Mouse (Mus musculus): ENCODE results near the gene Banp. TPM values are rescaled to one million over a fixed set of nuclear protein-coding genes. Genes with fewer than 3 reads are reported as not detected.

Banp gene
- polyA plus RNA-seq, 1 experiment from 2014 or later = 45.2 TPM

DNA sequence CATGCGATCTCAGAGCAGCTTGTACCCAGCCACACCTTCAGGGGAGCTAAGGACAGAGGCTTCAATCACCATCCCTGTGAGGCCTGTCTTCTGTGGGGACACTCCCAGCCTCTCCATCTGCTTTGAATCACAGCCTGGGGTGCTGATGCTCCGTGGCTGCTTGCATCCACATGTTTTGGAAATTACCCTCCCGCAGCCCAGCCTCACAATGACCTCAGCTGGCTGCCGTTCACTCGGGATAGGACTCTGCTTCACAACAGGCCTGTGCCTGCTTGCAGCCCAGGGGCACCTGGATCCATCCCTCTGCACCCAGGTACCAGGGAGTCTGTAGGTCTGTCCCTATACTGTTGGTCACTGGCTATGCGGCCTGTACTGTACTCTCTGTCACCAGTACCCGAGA, 114.8 kb downstream of the Banp start:
- ChIA-PET CTCF (no interaction called here), POLR2A (no interaction called here)
- in situ Hi-C loops (cut with MboI; ENCODE audit: low pct_unique_long_range_greater_than_20kb) = no loop called here
- TF ChIP-seq CTCF (IDR thresholded peaks at IDR 0.05) = no peak
- DNase-seq (ENCODE audit: low read depth, low spot score) (no peak), ATAC-seq (no peak)
- H3K27me3 ChIP-seq = no peaks in the 10 kb centered on the region

- no peaks in the 10 kb centered on the region for H3K27me3 ChIP-seq
- POLR2A ChIA-PET = interaction anchor here (0.5 kb wide), 1 partner anchor 38 kb away, joined by 3 read pairs; no protein-coding TSS in a partner anchor
- in situ Hi-C loops (cut with MboI; ENCODE audit: low pct_unique_long_range_greater_than_20kb) = no loop called here
- CTCF ChIA-PET = interaction anchor here (1.3 kb wide), 1 partner anchor 8 kb away, joined by 4 read pairs; no protein-coding TSS in a partner anchor
- DNase-seq (ENCODE audit: low read depth, low spot score) (no peak), ATAC-seq (no peak)
- no peak for TF ChIP-seq CTCF (IDR thresholded peaks at IDR 0.05)
Observed at GRCm38 (mm10) chr8:122067783-122068505, 118.4 kb downstream of the Banp start.

- no peak for DNase-seq (ENCODE audit: low read depth, low spot score)
- POLR2A ChIA-PET = no interaction called here
- TF ChIP-seq CTCF (IDR thresholded peaks at IDR 0.05) = no peak
- CTCF ChIA-PET = interaction anchor here (1.3 kb wide), 1 partner anchor 9 kb away, joined by 4 read pairs; no protein-coding TSS in a partner anchor
- in situ Hi-C loops (cut with MboI; ENCODE audit: low pct_unique_long_range_greater_than_20kb) = no loop called here
- no peaks in the 10 kb centered on the region for H3K27me3 ChIP-seq
- ATAC-seq = no peak
Observed at GRCm38 (mm10) chr8:122068609-122069008, 119.1 kb downstream of the Banp start.

GRCm38 (mm10) chr8:122069281-122069680, 119.7 kb downstream of the Banp start:
- ATAC-seq (no peak), DNase-seq (ENCODE audit: low read depth, low spot score) (no peak)
- POLR2A ChIA-PET = no interaction called here
- in situ Hi-C loops (cut with MboI; ENCODE audit: low pct_unique_long_range_greater_than_20kb) = no loop called here
- TF ChIP-seq CTCF (IDR thresholded peaks at IDR 0.05) = no peak
- H3K27me3 ChIP-seq = no peaks in the 10 kb centered on the region
- CTCF ChIA-PET = no interaction called here

DNA sequence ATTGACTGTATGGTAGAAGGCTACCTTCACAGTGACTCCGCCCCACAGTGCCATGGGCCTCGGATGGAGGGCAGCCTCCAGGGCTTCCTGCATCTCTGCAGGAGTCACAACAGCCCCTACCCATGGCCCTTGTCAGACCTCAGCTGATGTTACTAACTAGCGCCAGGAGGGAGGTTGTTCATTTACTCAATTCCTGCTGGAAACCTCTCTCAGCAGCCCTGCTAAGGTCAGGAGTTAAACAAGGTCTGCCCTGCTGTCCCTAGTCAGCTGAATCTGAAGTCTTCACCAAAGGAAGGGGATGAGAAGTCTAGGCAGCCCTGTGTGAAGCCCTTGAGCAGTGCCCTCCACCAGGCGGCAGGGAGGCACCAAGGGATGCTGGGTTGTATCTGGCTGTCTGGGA, 121.6 kb downstream of the Banp start:
- ATAC-seq = no peak
- in situ Hi-C loops (cut with MboI; ENCODE audit: low pct_unique_long_range_greater_than_20kb) = no loop called here
- no peak for TF ChIP-seq CTCF (IDR thresholded peaks at IDR 0.05)

GRCm38 (mm10) chr8:122073964-122074363, 124.4 kb downstream of the Banp start:
- H3K27me3 ChIP-seq = no peaks in the 10 kb centered on the region
- ChIA-PET CTCF (interaction anchor here (1.1 kb wide), 1 partner anchor 13 kb away, joined by 3 read pairs; no protein-coding TSS in a partner anchor), POLR2A (interaction anchor here (0.8 kb wide), 1 partner anchor 13 kb away, joined by 3 read pairs; no protein-coding TSS in a partner anchor)
- in situ Hi-C loops (cut with MboI; ENCODE audit: low pct_unique_long_range_greater_than_20kb) = no loop called here
- no peak for TF ChIP-seq CTCF (IDR thresholded peaks at IDR 0.05)
- ATAC-seq = no peak
- DNase-seq (ENCODE audit: low read depth, low spot score) = no peak

More for the DNA sequence above, 121.6 kb downstream of the Banp start:
- no peaks in the 10 kb centered on the region for H3K27me3 ChIP-seq
- CTCF ChIA-PET = interaction anchor here (1.8 kb wide), 1 partner anchor 9 kb away, joined by 5 read pairs; no protein-coding TSS in a partner anchor
- DNase-seq (ENCODE audit: low read depth, low spot score) = no peak
- POLR2A ChIA-PET = no interaction called here

- H3K27me3 ChIP-seq = no peaks in the 10 kb centered on the region
- no peak for TF ChIP-seq CTCF (IDR thresholded peaks at IDR 0.05)
- in situ Hi-C loops (cut with MboI; ENCODE audit: low pct_unique_long_range_greater_than_20kb) = no loop called here
- POLR2A ChIA-PET = no interaction called here
- no peak for ATAC-seq
- no peak for DNase-seq (ENCODE audit: low read depth, low spot score)
- CTCF ChIA-PET = interaction anchor here (1.1 kb wide), 1 partner anchor 13 kb away, joined by 3 read pairs; no protein-coding TSS in a partner anchor
Observed at GRCm38 (mm10) chr8:122074442-122074841, 124.9 kb downstream of the Banp start.

- in situ Hi-C loops (cut with MboI; ENCODE audit: low pct_unique_long_range_greater_than_20kb) = no loop called here
- no peak for DNase-seq (ENCODE audit: low read depth, low spot score)
- no peak for ATAC-seq
- H3K27me3 ChIP-seq = no peaks in the 10 kb centered on the region
- TF ChIP-seq CTCF (IDR thresholded peaks at IDR 0.05) = no peak
- CTCF ChIA-PET = no interaction called here
- POLR2A ChIA-PET = no interaction called here
Observed at GRCm38 (mm10) chr8:122074977-122075376, 125.4 kb downstream of the Banp start.

- ChIA-PET CTCF (interaction anchor here (1.3 kb wide), 1 partner anchor 11 kb away, joined by 3 read pairs; no protein-coding TSS in a partner anchor), POLR2A (no interaction called here)
- in situ Hi-C loops (cut with MboI; ENCODE audit: low pct_unique_long_range_greater_than_20kb) = no loop called here
- TF ChIP-seq CTCF (IDR thresholded peaks at IDR 0.05) = no peak
- no peaks in the 10 kb centered on the region for H3K27me3 ChIP-seq
- DNase-seq (ENCODE audit: low read depth, low spot score) (no peak), ATAC-seq (no peak)
Observed at GRCm38 (mm10) chr8:122076183-122076842, 126.8 kb downstream of the Banp start.

GRCm38 (mm10) chr8:122078321-122078720, 128.8 kb downstream of the Banp start:
- in situ Hi-C loops (cut with MboI; ENCODE audit: low pct_unique_long_range_greater_than_20kb) = no loop called here
- TF ChIP-seq CTCF (IDR thresholded peaks at IDR 0.05) = no peak
- ATAC-seq = no peak
- no peak for DNase-seq (ENCODE audit: low read depth, low spot score)
- CTCF ChIA-PET = no interaction called here
- H3K27me3 ChIP-seq = no peaks in the 10 kb centered on the region
- POLR2A ChIA-PET = no interaction called here

Other genes starting within 250 kb of the Banp start
- 0.04 TPM for gene Jph3, start 220.1 kb upstream of the Banp start, polyA plus RNA-seq (2021)
- gene Klhdc4, start 120.2 kb upstream of the Banp start, polyA plus RNA-seq (2021) = 39.5 TPM
- gene Slc7a5, start 42.1 kb upstream of the Banp start, polyA plus RNA-seq (2021) = 164 TPM
- not detected for gene Car5a, start 4.8 kb upstream of the Banp start, polyA plus RNA-seq (2021)